Mouse (Mus musculus): ENCODE measurements around the gene Lipc. TPM values are rescaled to one million over a fixed set of nuclear protein-coding genes. Genes with fewer than 3 reads are reported as not detected.

Lipc gene
- polyA plus RNA-seq, 1 experiment from 2014 or later = 0.56 TPM

DNA sequence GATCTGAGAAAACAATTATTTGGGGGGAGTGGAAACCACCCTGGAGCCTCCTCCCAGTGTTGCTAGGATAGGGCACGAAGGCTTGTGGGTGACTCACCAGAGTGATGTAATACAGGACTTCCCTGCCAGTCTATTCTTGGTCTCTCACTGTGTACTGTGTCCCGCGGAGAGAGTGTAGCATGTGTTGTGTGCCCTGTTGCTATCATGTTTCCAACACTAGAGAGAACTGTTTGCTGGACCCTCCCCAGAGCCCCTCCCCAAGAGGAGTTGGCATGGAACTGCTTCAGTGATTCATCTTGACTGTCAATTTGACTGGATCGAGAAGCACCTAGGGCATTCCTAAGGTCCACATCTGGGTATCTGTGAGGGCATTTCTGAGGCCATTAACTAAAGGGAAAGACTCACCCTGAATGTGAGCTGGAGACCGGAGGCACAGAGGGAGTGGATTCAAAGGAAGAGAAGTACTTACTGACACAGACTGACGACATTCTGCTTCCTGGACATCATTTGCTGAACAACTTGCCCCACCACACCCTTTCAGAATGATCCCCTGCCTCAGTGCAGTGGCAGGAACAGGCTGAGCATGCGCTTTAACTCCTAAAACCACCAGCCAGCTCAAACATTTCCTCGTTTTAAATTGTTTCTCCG is 9.2 kb downstream of the Lipc start:
- no peak overlapping the region for H3K4me2 ChIP-seq (ENCODE audit: low read depth, low read length)
- no peaks in the 10 kb centered on the region for H3K27me3 ChIP-seq (ENCODE audit: control insufficient read depth, insufficient read depth, low read length)
- peaks cover 3% of the 10 kb centered on the region; the same call in 1 of the 2 replicates for H3K4me1 ChIP-seq (ENCODE audit: control insufficient read depth, insufficient read depth, low read length)
- peak; percentile 81; the same call in 1 of the 2 replicates for ATAC-seq (replicated peaks; ENCODE audit: extremely low read depth, insufficient read depth, low FRiP score)
- H3K9ac ChIP-seq (ENCODE audit: low read length) = no peak overlapping the region
- no peaks in the 10 kb centered on the region for H3K36me3 ChIP-seq (ENCODE audit: control insufficient read depth, insufficient read depth)
- no peaks in the 10 kb centered on the region; the same call in 1 of the 2 replicates for H3K9me3 ChIP-seq (replicated peaks; ENCODE audit: control insufficient read depth, low read length)
- WGBS = 48% methylated on average over 9 of the region's 9 CpGs
- peak overlapping the region; percentile 45 for H3K27ac ChIP-seq (ENCODE audit: low read length)
- H3K4me3 ChIP-seq (ENCODE audit: low read length) = no peak overlapping the region

DNA sequence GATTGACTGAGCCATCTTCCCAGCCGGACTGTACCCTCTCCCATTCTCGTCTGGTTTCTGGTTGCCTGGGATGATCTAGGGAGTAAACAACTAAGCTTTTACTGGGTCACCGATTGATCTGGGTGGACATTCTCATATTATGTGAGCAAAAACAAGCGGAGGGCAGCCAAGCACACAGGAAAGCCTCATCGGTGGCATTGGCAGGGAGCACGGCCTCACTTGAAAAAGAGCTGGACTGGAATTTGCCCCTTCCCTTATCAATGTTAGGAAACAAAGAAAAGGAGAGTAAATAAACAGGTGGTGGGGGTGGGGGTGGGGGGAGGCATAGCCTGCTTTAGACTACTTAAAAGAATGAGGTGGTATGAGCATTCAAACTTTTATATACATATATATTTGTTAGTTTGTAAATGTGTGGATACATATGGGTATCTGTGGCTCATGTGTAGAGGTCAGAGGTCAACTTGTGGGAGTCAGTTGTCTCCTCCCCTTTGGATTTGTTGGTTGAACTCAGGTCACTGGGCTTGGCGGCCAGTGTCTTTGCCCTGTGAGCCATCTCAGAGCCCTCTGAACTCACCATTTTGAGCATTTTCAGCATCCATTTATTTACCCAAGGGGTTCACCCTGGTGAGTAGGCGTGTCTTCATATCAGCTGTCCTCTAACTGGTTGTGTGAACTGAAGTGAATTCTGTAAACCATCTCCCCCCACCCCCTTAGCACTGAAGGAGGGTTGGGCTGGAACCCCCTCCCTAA is 12.1 kb downstream of the Lipc start:
- 75% methylated on average over 8 of the region's 8 CpGs for WGBS
- no peak overlapping the region for H3K4me3 ChIP-seq (ENCODE audit: low read length)
- ATAC-seq (replicated peaks; ENCODE audit: extremely low read depth, insufficient read depth, low FRiP score) = no peak
- H3K27ac ChIP-seq (ENCODE audit: low read length) = no peak overlapping the region
- no peaks in the 10 kb centered on the region for H3K27me3 ChIP-seq (ENCODE audit: control insufficient read depth, insufficient read depth, low read length)
- H3K36me3 ChIP-seq (ENCODE audit: control insufficient read depth, insufficient read depth) = no peaks in the 10 kb centered on the region
- H3K4me1 ChIP-seq (ENCODE audit: control insufficient read depth, insufficient read depth, low read length) = peaks cover 3% of the 10 kb centered on the region; the same call in 1 of the 2 replicates
- H3K4me2 ChIP-seq (ENCODE audit: low read depth, low read length) = no peak overlapping the region
- H3K9me3 ChIP-seq (replicated peaks; ENCODE audit: control insufficient read depth, low read length) = no peaks in the 10 kb centered on the region
- H3K9ac ChIP-seq (ENCODE audit: low read length) = no peak overlapping the region

DNA sequence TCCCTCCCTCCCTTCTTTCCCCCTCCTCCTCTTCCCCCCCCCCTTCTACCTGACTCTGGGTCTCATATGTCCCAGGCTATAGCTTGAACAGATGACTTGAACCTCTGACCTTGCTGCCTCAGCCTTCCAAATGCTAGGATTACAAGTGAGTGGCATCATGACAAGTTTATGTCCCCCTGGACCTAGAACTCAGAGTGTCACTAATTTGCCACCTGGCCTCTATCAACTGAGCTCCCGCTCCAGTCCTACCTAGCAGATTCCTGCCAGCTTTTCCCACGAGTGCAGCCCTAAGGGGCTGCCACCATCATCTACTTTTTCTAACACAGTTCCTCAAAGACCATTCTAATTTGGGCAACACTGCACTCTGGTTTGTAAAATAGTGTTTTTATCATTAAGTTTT is 13.2 kb downstream of the Lipc start:
- no peak for ATAC-seq (replicated peaks; ENCODE audit: extremely low read depth, insufficient read depth, low FRiP score)
- H3K9ac ChIP-seq (ENCODE audit: low read length) = no peak overlapping the region
- 56% methylated on average over 2 of the region's 2 CpGs for WGBS
- no peaks in the 10 kb centered on the region for H3K27me3 ChIP-seq (ENCODE audit: control insufficient read depth, insufficient read depth, low read length)
- 0 out of 2 replicates have a peak, but pooled peaks cover under 1% of the 10 kb centered on the region for H3K9me3 ChIP-seq (replicated peaks; ENCODE audit: control insufficient read depth, low read length)
- no peak overlapping the region for H3K4me3 ChIP-seq (ENCODE audit: low read length)
- no peaks in the 10 kb centered on the region for H3K36me3 ChIP-seq (ENCODE audit: control insufficient read depth, insufficient read depth)
- no peak overlapping the region for H3K4me2 ChIP-seq (ENCODE audit: low read depth, low read length)
- H3K27ac ChIP-seq (ENCODE audit: low read length) = no peak overlapping the region
- H3K4me1 ChIP-seq (ENCODE audit: control insufficient read depth, insufficient read depth, low read length) = peaks cover 3% of the 10 kb centered on the region; the same call in 1 of the 2 replicates

DNA sequence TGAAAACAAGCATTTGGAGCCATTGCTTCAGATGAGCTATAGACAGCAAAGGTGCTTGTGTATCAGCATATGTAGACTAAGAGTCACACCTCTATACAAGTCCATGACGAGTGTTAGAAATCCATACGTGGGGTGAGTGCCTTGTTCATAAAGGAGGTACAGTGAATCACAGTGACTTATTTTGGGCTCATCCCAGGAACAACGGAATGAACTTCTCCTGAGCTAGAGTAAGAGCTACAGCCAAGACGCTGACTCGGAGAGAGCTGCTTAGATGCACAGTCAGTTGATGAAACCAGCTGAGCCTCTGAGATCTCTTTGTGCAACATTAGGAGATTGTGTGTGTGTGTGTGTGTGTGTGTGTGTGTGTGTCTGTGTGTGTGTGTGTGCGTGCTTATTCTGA is 13.9 kb downstream of the Lipc start:
- Histone ChIP-seq H3K9ac (ENCODE audit: low read length) (no peak overlapping the region), H3K4me3 (ENCODE audit: low read length) (no peak overlapping the region), H3K9me3 (replicated peaks; ENCODE audit: control insufficient read depth, low read length) (0 out of 2 replicates have a peak, but pooled peaks cover 3% of the 10 kb centered on the region), H3K27me3 (ENCODE audit: control insufficient read depth, insufficient read depth, low read length) (no peaks in the 10 kb centered on the region), H3K4me1 (ENCODE audit: control insufficient read depth, insufficient read depth, low read length) (peaks cover 3% of the 10 kb centered on the region; the same call in 1 of the 2 replicates), H3K27ac (ENCODE audit: low read length) (no peak overlapping the region), H3K4me2 (ENCODE audit: low read depth, low read length) (no peak overlapping the region), H3K36me3 (ENCODE audit: control insufficient read depth, insufficient read depth) (no peaks in the 10 kb centered on the region)
- ATAC-seq (replicated peaks; ENCODE audit: extremely low read depth, insufficient read depth, low FRiP score) = no peak
- 82% methylated on average over 6 of the region's 6 CpGs for WGBS

DNA sequence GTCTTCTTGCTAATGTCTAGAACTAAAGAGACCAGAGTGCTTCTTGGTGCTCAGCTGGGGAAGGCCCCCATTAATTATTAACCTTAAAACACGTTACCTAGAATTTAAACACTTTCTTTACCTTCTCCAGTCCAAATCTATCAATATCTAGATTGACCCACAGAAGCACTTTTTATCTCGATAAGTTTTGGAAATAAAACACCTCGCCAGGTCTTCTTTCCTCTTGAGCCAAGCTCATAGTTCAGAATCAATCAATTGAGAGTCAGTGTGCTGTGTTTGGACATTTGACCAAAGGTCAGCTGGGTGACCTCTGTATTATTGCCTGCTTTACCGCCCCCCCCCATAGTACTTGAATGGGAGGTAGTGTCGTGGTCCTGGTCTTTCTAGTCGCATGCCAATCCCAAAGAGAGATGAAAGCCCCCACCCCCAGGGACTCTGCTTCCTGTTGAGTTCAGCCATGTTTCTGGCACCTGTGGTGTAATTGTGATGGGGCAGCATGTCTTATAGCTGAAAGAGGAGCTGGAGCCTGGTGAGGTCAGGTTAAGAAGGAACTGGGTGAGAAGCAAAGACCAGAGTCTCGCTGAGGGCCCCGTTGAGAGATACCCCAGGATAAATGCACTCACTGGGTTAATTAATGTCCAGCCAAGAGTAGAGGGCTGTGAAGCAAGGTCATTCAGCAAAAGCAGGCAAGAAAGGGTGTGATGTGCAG is 17.3 kb downstream of the Lipc start:
- Histone ChIP-seq H3K9me3 (replicated peaks; ENCODE audit: control insufficient read depth, low read length) (0 out of 2 replicates have a peak, but pooled peaks cover 3% of the 10 kb centered on the region), H3K4me2 (ENCODE audit: low read depth, low read length) (no peak overlapping the region), H3K27ac (ENCODE audit: low read length) (no peak overlapping the region), H3K4me3 (ENCODE audit: low read length) (no peak overlapping the region), H3K4me1 (ENCODE audit: control insufficient read depth, insufficient read depth, low read length) (no peaks in the 10 kb centered on the region), H3K9ac (ENCODE audit: low read length) (no peak overlapping the region), H3K36me3 (ENCODE audit: control insufficient read depth, insufficient read depth) (no peaks in the 10 kb centered on the region), H3K27me3 (ENCODE audit: control insufficient read depth, insufficient read depth, low read length) (no peaks in the 10 kb centered on the region; the same call in 1 of the 2 replicates)
- 79% methylated on average over 8 of the region's 8 CpGs for WGBS
- no peak for ATAC-seq (replicated peaks; ENCODE audit: extremely low read depth, insufficient read depth, low FRiP score)

DNA sequence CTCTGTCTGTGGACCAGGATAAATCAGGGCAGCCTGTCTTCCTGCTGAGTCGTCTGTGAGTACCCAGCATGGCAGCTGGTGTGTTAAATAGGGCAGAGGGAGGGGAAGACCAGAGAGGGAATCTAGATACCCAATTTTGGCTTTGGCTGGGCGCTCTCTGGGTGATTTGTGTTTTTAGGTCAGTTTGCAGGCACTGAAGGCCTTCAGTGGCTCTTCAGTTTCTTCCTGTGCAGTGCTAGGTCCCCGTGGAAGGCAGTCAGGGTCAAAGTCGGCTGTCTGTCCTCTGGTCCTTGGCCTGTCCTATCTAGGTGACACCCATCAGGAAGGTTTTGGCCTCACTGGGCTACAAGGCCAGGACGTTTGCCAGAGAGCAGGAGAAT is 21.4 kb downstream of the Lipc start:
- Histone ChIP-seq H3K27ac (ENCODE audit: low read length) (no peak overlapping the region), H3K36me3 (ENCODE audit: control insufficient read depth, insufficient read depth) (no peaks in the 10 kb centered on the region), H3K27me3 (ENCODE audit: control insufficient read depth, insufficient read depth, low read length) (no peaks in the 10 kb centered on the region; the same call in 1 of the 2 replicates), H3K9me3 (replicated peaks; ENCODE audit: control insufficient read depth, low read length) (0 out of 2 replicates have a peak, but pooled peaks cover 3% of the 10 kb centered on the region), H3K4me1 (ENCODE audit: control insufficient read depth, insufficient read depth, low read length) (peaks cover 8% of the 10 kb centered on the region), H3K9ac (ENCODE audit: low read length) (no peak overlapping the region), H3K4me3 (ENCODE audit: low read length) (no peak overlapping the region), H3K4me2 (ENCODE audit: low read depth, low read length) (no peak overlapping the region)
- no peak for ATAC-seq (replicated peaks; ENCODE audit: extremely low read depth, insufficient read depth, low FRiP score)
- 54% methylated on average over 5 of the region's 5 CpGs for WGBS

DNA sequence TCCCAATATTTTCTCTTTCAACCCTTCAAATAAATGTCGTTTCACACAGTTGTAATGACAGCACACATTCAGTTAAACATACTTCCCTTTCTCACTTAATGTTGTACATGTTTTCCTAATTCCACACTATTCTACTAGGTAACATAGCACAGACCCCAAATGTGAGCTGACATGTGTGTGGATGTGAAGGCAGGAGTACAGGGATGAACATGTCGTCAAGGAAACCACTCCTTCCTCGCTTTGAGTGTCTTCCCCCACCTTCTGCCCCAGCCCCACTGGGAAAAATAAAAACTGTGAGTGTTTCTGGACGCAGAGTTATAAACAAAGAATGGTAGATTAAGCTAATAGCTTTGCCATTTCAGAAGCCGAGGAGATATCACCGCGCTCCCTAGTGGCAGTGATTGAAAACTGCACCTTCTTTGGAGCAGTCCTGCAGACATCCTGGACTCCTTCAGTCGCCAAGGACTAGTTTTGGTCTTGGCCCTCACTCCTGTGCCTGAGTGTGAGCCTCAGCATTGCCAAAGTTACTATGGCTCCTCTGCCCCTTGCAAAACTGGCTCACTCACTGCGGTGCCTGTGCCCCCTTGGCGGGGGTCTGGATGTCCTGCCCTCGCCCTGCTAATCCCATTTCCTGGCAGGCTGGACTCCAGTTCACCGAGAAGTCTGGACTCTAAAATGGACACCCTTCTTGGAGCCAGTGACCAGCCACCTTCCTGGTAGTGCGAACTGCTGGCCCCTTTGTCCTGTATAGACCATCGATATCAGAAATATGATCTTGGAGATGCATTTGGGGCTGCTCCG is 22.0 kb downstream of the Lipc start:
- no peak for ATAC-seq (replicated peaks; ENCODE audit: extremely low read depth, insufficient read depth, low FRiP score)
- 0 out of 2 replicates have a peak, but pooled peaks cover 3% of the 10 kb centered on the region for H3K9me3 ChIP-seq (replicated peaks; ENCODE audit: control insufficient read depth, low read length)
- peaks cover 8% of the 10 kb centered on the region for H3K4me1 ChIP-seq (ENCODE audit: control insufficient read depth, insufficient read depth, low read length)
- 58% methylated on average over 15 of the region's 15 CpGs for WGBS
- H3K36me3 ChIP-seq (ENCODE audit: control insufficient read depth, insufficient read depth) = no peaks in the 10 kb centered on the region
- H3K4me3 ChIP-seq (ENCODE audit: low read length) = no peak overlapping the region
- H3K9ac ChIP-seq (ENCODE audit: low read length) = no peak overlapping the region
- H3K4me2 ChIP-seq (ENCODE audit: low read depth, low read length) = no peak overlapping the region
- no peak overlapping the region for H3K27ac ChIP-seq (ENCODE audit: low read length)
- no peaks in the 10 kb centered on the region; the same call in 1 of the 2 replicates for H3K27me3 ChIP-seq (ENCODE audit: control insufficient read depth, insufficient read depth, low read length)

DNA sequence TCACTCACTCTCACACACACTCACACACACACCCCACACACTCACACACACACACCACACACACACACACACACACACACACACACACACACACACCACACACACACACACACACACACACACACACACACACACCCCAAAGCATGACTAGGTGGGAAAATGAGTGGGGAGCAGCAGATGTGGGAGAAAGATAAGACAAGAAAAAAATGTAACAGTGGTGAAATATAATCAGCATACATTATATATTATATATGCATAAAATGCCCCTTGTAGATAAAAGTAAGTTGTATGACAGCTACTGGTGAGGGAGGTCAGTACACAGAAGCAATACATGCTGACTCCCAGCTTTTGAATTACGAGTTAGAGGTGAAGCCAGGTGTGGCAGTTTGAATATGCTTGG is 23.6 kb downstream of the Lipc start:
- Histone ChIP-seq H3K4me1 (ENCODE audit: control insufficient read depth, insufficient read depth, low read length) (peaks cover 8% of the 10 kb centered on the region), H3K9me3 (replicated peaks; ENCODE audit: control insufficient read depth, low read length) (no peaks in the 10 kb centered on the region), H3K27ac (ENCODE audit: low read length) (no peak overlapping the region), H3K27me3 (ENCODE audit: control insufficient read depth, insufficient read depth, low read length) (no peaks in the 10 kb centered on the region; the same call in 1 of the 2 replicates), H3K4me3 (ENCODE audit: low read length) (no peak overlapping the region), H3K4me2 (ENCODE audit: low read depth, low read length) (no peak overlapping the region), H3K36me3 (ENCODE audit: control insufficient read depth, insufficient read depth) (no peaks in the 10 kb centered on the region), H3K9ac (ENCODE audit: low read length) (no peak overlapping the region)
- WGBS = 90% methylated on average over 1 of the region's 1 CpGs
- ATAC-seq (replicated peaks; ENCODE audit: extremely low read depth, insufficient read depth, low FRiP score) = no peak
